Mouse (Mus musculus): Measurements from ENCODE around the gene Cep89. TPM values are rescaled to one million over a fixed set of nuclear protein-coding genes. Genes with fewer than 3 reads are reported as not detected.

The Cep89 gene
- polyA plus RNA-seq, 1 experiment from 2014 or later = 37.3 TPM

Other genes starting within 250 kb of the Cep89 start
- 1.1 and 2.2 TPM in 2 replicates for gene Slc7a10, start 210.7 kb upstream of the Cep89 start, polyA plus RNA-seq (2015; fragmentation: Nextera tagmentation; extraction: Ambion mirVana)
- 1.6 and 1.7 TPM in 2 replicates for gene Lrp3, start 181.5 kb upstream of the Cep89 start, polyA plus RNA-seq (2015; fragmentation: Nextera tagmentation; extraction: Ambion mirVana)
- gene Gpatch1, start 78.6 kb upstream of the Cep89 start, polyA plus RNA-seq (2015; fragmentation: Nextera tagmentation; extraction: Ambion mirVana) = 11.0 and 11.4 TPM in 2 replicates
- 5.3 and 6.0 TPM in 2 replicates for gene Rhpn2, start 62.9 kb upstream of the Cep89 start, polyA plus RNA-seq (2015; fragmentation: Nextera tagmentation; extraction: Ambion mirVana)
- gene Faap24, start 199 bp upstream of the Cep89 start, polyA plus RNA-seq (2015; fragmentation: Nextera tagmentation; extraction: Ambion mirVana) = 13.3 and 14.0 TPM in 2 replicates
- 0.79 and 1.2 TPM in 2 replicates for gene Slc7a9, start 51.8 kb downstream of the Cep89 start, polyA plus RNA-seq (2015; fragmentation: Nextera tagmentation; extraction: Ambion mirVana)
- 0.88 and 0.99 TPM in 2 replicates for gene Tdrd12, start 140.7 kb downstream of the Cep89 start, polyA plus RNA-seq (2015; fragmentation: Nextera tagmentation; extraction: Ambion mirVana)
- 89.9 and 104 TPM in 2 replicates for gene Nudt19, start 159.3 kb downstream of the Cep89 start, polyA plus RNA-seq (2015; fragmentation: Nextera tagmentation; extraction: Ambion mirVana)
- 0.49 and 0.51 TPM in 2 replicates for gene Rgs9bp, start 188.5 kb downstream of the Cep89 start, polyA plus RNA-seq (2015; fragmentation: Nextera tagmentation; extraction: Ambion mirVana)
- gene Ankrd27, start 189.2 kb downstream of the Cep89 start, polyA plus RNA-seq (2015; fragmentation: Nextera tagmentation; extraction: Ambion mirVana) = 15.3 and 15.6 TPM in 2 replicates

Data from heart, embryonic 13.5 days (tissue).